Comparison of ENCODE assay signal across 8 mouse cellular contexts in genomic region chr10:70095506-70096270, GRCm38 (mm10). TPM values are rescaled to one million over a fixed set of nuclear protein-coding genes. Genes with fewer than 3 reads are reported as not detected.
DNase-seq lines count a peak whose midpoint lies in the region; ATAC-seq lines count a peak whose summit lies in the region.

No protein-coding gene starts in this region.

- 15% methylated on average over 13 of the region's 13 CpGs for whole genome bisulfite sequencing in forebrain, embryonic 12.5 days
- 18% methylated on average over 13 of the region's 13 CpGs for WGBS in neural tube, embryonic 13.5 days

- intact Hi-C loops in heart, postnatal 36 days (cut with DNase I): loop anchor here (2.0 to 5.0 kb wide), 6 partner anchors 57 to 347 kb away; partner anchors contain the start of gene Fam13c

- H3K4me2 ChIP-seq in forebrain, embryonic 12.5 days: peak overlapping the region; percentile 89
- H3K4me2 ChIP-seq in neural tube, embryonic 13.5 days: peak overlapping the region; percentile 85

- no peaks in the 10 kb centered on the region; the same call in 1 of the 2 replicates for H3K36me3 ChIP-seq in forebrain, embryonic 12.5 days (replicated peaks)
- no peaks in the 10 kb centered on the region for H3K36me3 ChIP-seq in neural tube, embryonic 13.5 days

- H3K4me3 ChIP-seq in forebrain, embryonic 12.5 days (replicated peaks): peak overlapping the region; percentile 46
- peak overlapping the region; percentile 77 for H3K4me3 ChIP-seq in neural tube, embryonic 13.5 days

- peaks cover 38% of the 10 kb centered on the region for H3K4me1 ChIP-seq in forebrain, embryonic 12.5 days
- peaks cover 48% of the 10 kb centered on the region for H3K4me1 ChIP-seq in neural tube, embryonic 13.5 days (replicated peaks)

- no peaks in the 10 kb centered on the region for H3K27me3 ChIP-seq in forebrain, embryonic 12.5 days
- no peaks in the 10 kb centered on the region for H3K27me3 ChIP-seq in neural tube, embryonic 13.5 days

- peak; percentile 26 to 41 for DNase-seq in heart, adult 9 months (ENCODE audit: low spot score in 2 of 2)
- DNase-seq in heart, postnatal 36 days: no peak
- DNase-seq in ES-CJ7 (ENCODE audit: low read depth, low spot score): peak; percentile 76
- DNase-seq in kidney, postnatal 36 days: peak; percentile 20 to 40
- no peak for DNase-seq in cerebellum, postnatal 25 days
- DNase-seq in frontal cortex, postnatal 25 days (ENCODE audit: low spot score in 2 of 2): no peak

- no peak overlapping the region for H3K9ac ChIP-seq in forebrain, embryonic 12.5 days
- peak overlapping the region; percentile 51; the same call in 1 of the 2 replicates for H3K9ac ChIP-seq in neural tube, embryonic 13.5 days

- peak overlapping the region; percentile 37 for H3K27ac ChIP-seq in forebrain, embryonic 12.5 days
- H3K27ac ChIP-seq in neural tube, embryonic 13.5 days (replicated peaks): peak overlapping the region; percentile 39; the same call in 1 of the 2 replicates

- ATAC-seq in forebrain, embryonic 12.5 days (ENCODE audit: low FRiP score): no peak
- ATAC-seq in neural tube, embryonic 13.5 days (ENCODE audit: low read depth): no peak

- H3K9me3 ChIP-seq in forebrain, embryonic 12.5 days: no peaks in the 10 kb centered on the region
- no peaks in the 10 kb centered on the region for H3K9me3 ChIP-seq in neural tube, embryonic 13.5 days

RNA-seq across cellular contexts. Expression of gene Ccdc6, which starts 1.2 kb away (rescaled TPM):
- 10 to 100 TPM; 27.7 to 29.3 TPM for total RNA-seq in heart, postnatal 36 days (2021)
- polyA plus RNA-seq in forebrain, embryonic 12.5 days (2016; fragmentation: Nextera tagmentation; extraction: Ambion mirVana): 15.9 TPM in 2 replicates
- polyA plus RNA-seq in neural tube, embryonic 13.5 days (2015; fragmentation: Nextera tagmentation; extraction: Ambion mirVana): 20.6 and 22.3 TPM in 2 replicates

Comparison
In these comparisons a context has a peak if more than half of its experiments do, and no peak if none do; other contexts are left out.
1. DNase-seq: peak in heart, adult 9 months (2 of 2), ES-CJ7 (single experiment) and kidney, postnatal 36 days (2 of 2); none in heart, postnatal 36 days (0 of 2), cerebellum, postnatal 25 days (0 of 2) and frontal cortex, postnatal 25 days (0 of 2).